Mouse (Mus musculus) neural tube, embryonic 12.5 days (tissue): ENCODE results near the gene Arhgef12. TPM values are rescaled to one million over a fixed set of nuclear protein-coding genes. Genes with fewer than 3 reads are reported as not detected.

ENCODE experiments used
- ATAC-seq: fragments of 200-750 bp; cut with Nextera tagmentation; 2 replicates; pipeline ENCODE4 v1.8.0; 2017; ENCODE audit warnings: low read depth, mild to moderate bottlenecking, moderate TSS enrichment, moderate library complexity; ENCODE audit not compliant: low FRiP score
- H3K27ac ChIP-seq: fragments of 300-500 bp; sonication (generic); 2 replicates; pipeline ENCODE4 v1.5.1; 2016
- H3K27me3 ChIP-seq: fragments of 300-500 bp; sonication (generic); replicated peaks from 2 replicates; pipeline ENCODE4 v1.6.1; 2016; ENCODE audit warnings: mild to moderate bottlenecking
- H3K36me3 ChIP-seq: fragments of 300-500 bp; sonication (generic); 2 replicates; pipeline ENCODE4 v1.6.1; 2016; ENCODE audit warnings: mild to moderate bottlenecking
- H3K4me1 ChIP-seq: fragments of 300-500 bp; sonication (generic); 2 replicates; pipeline ENCODE4 v1.6.1; 2016
- H3K4me2 ChIP-seq: fragments of 300-500 bp; sonication (generic); replicated peaks from 2 replicates; pipeline ENCODE4 v1.6.1; 2016; ENCODE audit warnings: mild to moderate bottlenecking
- H3K4me3 ChIP-seq: fragments of 300-500 bp; sonication (generic); 2 replicates; pipeline ENCODE4 v1.5.1; 2016
- H3K9ac ChIP-seq: fragments of 300-500 bp; sonication (generic); 2 replicates; pipeline ENCODE4 v1.6.1; 2016; ENCODE audit warnings: mild to moderate bottlenecking
- H3K9me3 ChIP-seq: fragments of 300-500 bp; sonication (generic); 2 replicates; pipeline ENCODE4 v1.6.1; 2016; ENCODE audit warnings: mild to moderate bottlenecking
- WGBS: fragments of 180-500 bp; shearing (Covaris S2); methylation state at CpG from one replicate; pipeline ENCODE4 v1.1.7; 2016; 5-methylcytosine and 5-hydroxymethylcytosine counted together
- polyA plus RNA-seq: library from polyadenylated mRNA; unstranded; fragments of >200 nt; fragmentation: Nextera tagmentation; extraction: Ambion mirVana; gene quantifications from 2 replicates; pipeline ENCODE4 v1.2.1, GENCODE M21; 2016

Gene Arhgef12
- polyA plus RNA-seq, 1 experiment from 2014 or later: 17.1 TPM

- Histone ChIP-seq H3K9me3 (no peaks in the 10 kb centered on the region), H3K4me1 (no peaks in the 10 kb centered on the region), H3K27me3 (no peaks in the 10 kb centered on the region), H3K4me3 (no peak overlapping the region), H3K27ac (no peak overlapping the region), H3K4me2 (no peak overlapping the region), H3K9ac (no peak overlapping the region), H3K36me3 (no peaks in the 10 kb centered on the region)
- 89% methylated on average over 4 of the region's 4 CpGs for WGBS
- no peak for ATAC-seq
Observed at GRCm38 (mm10) chr9:43094828-43095227, 12.2 kb downstream of the Arhgef12 start.

DNA sequence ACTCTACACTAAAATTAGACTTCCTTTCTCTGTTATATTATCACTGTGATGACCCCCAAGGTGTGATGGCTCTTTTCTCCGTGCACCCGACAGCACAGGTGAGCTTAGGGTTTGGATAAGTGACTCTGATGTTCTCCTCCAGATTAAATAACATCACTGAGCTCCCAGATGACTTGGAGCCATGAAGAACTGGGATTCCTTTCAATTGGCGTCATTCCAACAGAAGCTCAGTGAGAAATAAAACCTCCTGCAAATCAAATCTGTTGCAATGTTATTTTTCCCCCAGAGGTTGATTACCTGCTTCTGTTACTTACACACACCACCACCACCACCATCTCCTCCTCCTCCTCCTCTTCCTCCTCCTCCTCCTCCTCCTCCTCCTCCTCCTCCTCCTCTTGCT, 13.2 kb downstream of the Arhgef12 start:
- Histone ChIP-seq H3K9ac (no peak overlapping the region), H3K4me3 (no peak overlapping the region), H3K27me3 (no peaks in the 10 kb centered on the region), H3K4me1 (no peaks in the 10 kb centered on the region), H3K36me3 (no peaks in the 10 kb centered on the region), H3K27ac (no peak overlapping the region; the same call in 1 of the 2 replicates), H3K4me2 (no peak overlapping the region), H3K9me3 (no peaks in the 10 kb centered on the region)
- no peak for ATAC-seq
- WGBS: 81% methylated on average over 3 of the region's 3 CpGs

DNA sequence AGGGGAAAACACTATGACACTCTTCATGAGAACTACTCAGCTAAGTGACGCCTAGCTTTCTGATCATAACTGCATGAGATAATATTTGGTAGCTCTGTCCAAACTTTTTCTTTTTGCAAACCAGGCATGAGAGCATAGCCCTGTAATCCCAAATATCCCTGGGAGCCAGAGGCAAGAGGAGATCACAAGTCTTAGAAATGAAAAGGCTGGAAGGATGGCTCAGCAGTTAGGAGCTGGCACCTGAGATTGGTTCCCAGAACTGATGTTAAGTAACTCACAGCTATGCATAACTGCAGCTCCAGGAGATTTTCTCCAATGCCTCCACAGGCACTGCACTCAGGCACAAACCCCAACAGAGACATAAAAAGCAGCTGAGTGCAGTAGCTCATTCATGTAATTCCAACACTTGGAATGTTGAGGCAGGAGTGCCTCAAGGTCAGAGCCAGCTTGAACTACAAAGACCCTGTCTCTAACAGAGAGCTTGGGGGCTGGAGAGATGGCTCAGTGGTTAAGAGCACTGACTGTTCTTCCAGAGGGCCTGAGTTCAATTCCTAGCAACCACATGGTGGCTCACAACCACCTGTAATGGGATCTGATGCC, 21.3 kb downstream of the Arhgef12 start:
- H3K4me2 ChIP-seq: no peak overlapping the region
- H3K4me1 ChIP-seq: no peaks in the 10 kb centered on the region
- 96% methylated on average over 1 of the region's 1 CpGs for WGBS
- H3K36me3 ChIP-seq: no peaks in the 10 kb centered on the region
- H3K9me3 ChIP-seq: no peaks in the 10 kb centered on the region
- no peak overlapping the region for H3K27ac ChIP-seq
- no peak overlapping the region for H3K4me3 ChIP-seq
- no peak for ATAC-seq
- no peaks in the 10 kb centered on the region for H3K27me3 ChIP-seq
- no peak overlapping the region for H3K9ac ChIP-seq

- no peaks in the 10 kb centered on the region for H3K27me3 ChIP-seq
- ATAC-seq: no peak
- H3K4me3 ChIP-seq: no peak overlapping the region
- H3K36me3 ChIP-seq: no peaks in the 10 kb centered on the region
- no peaks in the 10 kb centered on the region for H3K4me1 ChIP-seq
- H3K27ac ChIP-seq: no peak overlapping the region
- H3K9ac ChIP-seq: no peak overlapping the region
- 82% methylated on average over 7 of the region's 7 CpGs for WGBS
- H3K9me3 ChIP-seq: no peaks in the 10 kb centered on the region
- H3K4me2 ChIP-seq: no peak overlapping the region
Observed at GRCm38 (mm10) chr9:43084496-43085362, 22.3 kb downstream of the Arhgef12 start.

GRCm38 (mm10) chr9:43083441-43084055, 23.5 kb downstream of the Arhgef12 start:
- 27% methylated on average over 7 of the region's 7 CpGs for WGBS
- Histone ChIP-seq H3K4me1 (no peaks in the 10 kb centered on the region), H3K27ac (no peak overlapping the region), H3K36me3 (no peaks in the 10 kb centered on the region), H3K9ac (no peak overlapping the region), H3K4me2 (no peak overlapping the region), H3K9me3 (no peaks in the 10 kb centered on the region), H3K27me3 (no peaks in the 10 kb centered on the region), H3K4me3 (no peak overlapping the region)
- no peak for ATAC-seq

DNA sequence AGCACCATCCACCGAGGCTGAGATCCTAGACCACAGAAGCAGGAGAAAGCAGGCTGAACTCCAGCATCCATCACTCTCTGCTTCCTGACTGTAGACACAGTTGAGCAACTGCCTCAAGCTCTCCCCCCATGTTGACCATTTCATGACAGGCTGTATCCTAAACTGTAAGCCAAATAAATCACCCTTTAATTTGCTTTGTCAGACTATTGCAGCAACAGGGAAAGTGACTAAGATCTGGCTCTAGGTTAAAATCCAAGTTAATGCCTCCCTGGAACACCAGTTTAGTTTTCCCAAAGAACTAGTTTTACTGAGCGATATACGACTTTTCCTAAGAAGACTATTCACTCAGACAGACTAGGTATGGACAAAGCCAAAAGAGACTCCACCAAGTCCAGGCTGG, 28.3 kb downstream of the Arhgef12 start:
- H3K9me3 ChIP-seq: no peaks in the 10 kb centered on the region
- no peak overlapping the region for H3K27ac ChIP-seq
- H3K27me3 ChIP-seq: no peaks in the 10 kb centered on the region
- H3K4me3 ChIP-seq: no peak overlapping the region
- 91% methylated on average over 3 of the region's 3 CpGs for WGBS
- no peaks in the 10 kb centered on the region for H3K36me3 ChIP-seq
- ATAC-seq: no peak
- H3K4me1 ChIP-seq: no peaks in the 10 kb centered on the region
- no peak overlapping the region for H3K4me2 ChIP-seq
- H3K9ac ChIP-seq: no peak overlapping the region

DNA sequence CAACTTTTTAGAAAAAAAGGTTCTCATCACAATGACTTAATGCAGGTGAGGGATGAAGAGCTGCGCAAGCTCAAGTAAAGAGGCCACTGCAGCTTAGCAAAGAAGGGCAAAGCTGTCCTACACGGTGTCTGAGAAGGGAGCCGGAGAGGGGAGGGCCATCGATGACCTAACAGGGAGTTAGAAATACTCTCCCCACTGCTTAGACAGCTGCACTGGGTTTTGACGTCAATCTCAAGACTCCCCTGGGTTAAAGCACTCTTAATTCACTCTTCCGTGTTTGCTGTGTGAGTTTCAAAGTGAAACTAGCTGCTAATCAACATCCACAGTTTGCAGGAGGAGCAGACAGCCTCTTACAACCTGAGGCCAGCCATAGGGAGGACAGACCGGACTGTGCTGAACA, 30.9 kb downstream of the Arhgef12 start:
- no peak for ATAC-seq
- Histone ChIP-seq H3K36me3 (no peaks in the 10 kb centered on the region), H3K4me2 (no peak overlapping the region), H3K27ac (no peak overlapping the region), H3K27me3 (no peaks in the 10 kb centered on the region), H3K4me3 (no peak overlapping the region), H3K9ac (no peak overlapping the region), H3K4me1 (peaks cover 4% of the 10 kb centered on the region; the same call in 1 of the 2 replicates), H3K9me3 (no peaks in the 10 kb centered on the region)
- WGBS: 80% methylated on average over 7 of the region's 7 CpGs

GRCm38 (mm10) chr9:43074611-43075010, 32.4 kb downstream of the Arhgef12 start:
- Histone ChIP-seq H3K36me3 (no peaks in the 10 kb centered on the region), H3K4me1 (peaks cover 4% of the 10 kb centered on the region; the same call in 1 of the 2 replicates), H3K4me2 (no peak overlapping the region), H3K27ac (no peak overlapping the region), H3K9me3 (no peaks in the 10 kb centered on the region), H3K9ac (no peak overlapping the region), H3K4me3 (no peak overlapping the region), H3K27me3 (no peaks in the 10 kb centered on the region)
- ATAC-seq: no peak
- 91% methylated on average over 1 of the region's 1 CpGs for WGBS

DNA sequence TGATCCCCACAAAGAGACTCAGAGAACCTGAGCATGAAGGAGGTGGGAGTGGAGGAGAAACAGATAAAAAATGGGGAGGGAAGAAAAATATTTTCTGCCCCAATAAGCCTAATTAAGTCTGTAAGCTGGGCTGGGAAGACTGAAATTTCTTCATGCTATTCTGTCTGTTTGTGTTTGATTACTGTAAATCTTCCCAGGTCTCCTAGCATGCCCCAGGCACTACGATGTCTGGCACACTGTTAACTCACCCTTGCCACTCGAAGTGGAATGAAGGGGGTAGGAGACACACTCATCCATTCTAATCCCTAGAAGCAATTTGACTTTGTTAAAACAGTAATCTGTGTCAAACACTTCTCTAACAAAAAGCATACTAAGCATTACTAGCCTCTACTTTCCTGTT, 35.3 kb downstream of the Arhgef12 start:
- H3K9ac ChIP-seq: no peak overlapping the region
- H3K4me1 ChIP-seq: peaks cover 4% of the 10 kb centered on the region
- no peaks in the 10 kb centered on the region for H3K36me3 ChIP-seq
- no peaks in the 10 kb centered on the region for H3K27me3 ChIP-seq
- no peak for ATAC-seq
- WGBS: 27% methylated on average over 2 of the region's 2 CpGs
- no peak overlapping the region for H3K4me3 ChIP-seq
- H3K4me2 ChIP-seq: 0 out of 2 replicates have a peak overlapping the region, but pooled peaks have one; percentile 41
- no peak overlapping the region for H3K27ac ChIP-seq
- no peaks in the 10 kb centered on the region for H3K9me3 ChIP-seq

DNA sequence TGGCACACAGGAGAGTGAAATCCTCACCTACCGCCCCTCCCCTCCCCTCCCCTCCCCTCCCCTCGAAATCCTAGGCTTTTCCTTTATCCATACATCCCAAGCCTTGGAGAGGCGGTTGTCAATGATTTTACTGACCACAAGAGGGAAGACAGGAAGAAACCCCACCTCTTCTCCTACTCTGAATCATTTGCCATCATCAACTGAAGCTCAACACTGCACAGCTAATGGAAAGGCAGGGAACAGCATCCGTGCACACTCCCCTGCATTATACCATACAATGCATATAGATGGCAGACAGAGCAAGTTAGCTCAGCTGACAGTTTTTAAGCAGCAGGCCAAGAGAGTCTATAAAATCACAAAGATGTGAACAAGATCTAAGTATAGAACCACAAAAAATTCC, 35.9 kb downstream of the Arhgef12 start:
- ATAC-seq: peak; percentile 83
- H3K27me3 ChIP-seq: no peaks in the 10 kb centered on the region
- 20% methylated on average over 4 of the region's 4 CpGs for WGBS
- H3K36me3 ChIP-seq: no peaks in the 10 kb centered on the region
- no peaks in the 10 kb centered on the region for H3K9me3 ChIP-seq
- H3K4me1 ChIP-seq: peaks cover 8% of the 10 kb centered on the region
- peak overlapping the region; percentile 45; the same call in 1 of the 2 replicates for H3K9ac ChIP-seq
- peak overlapping the region; percentile 18 for H3K4me3 ChIP-seq
- no peak overlapping the region for H3K27ac ChIP-seq
- H3K4me2 ChIP-seq: peak overlapping the region; percentile 41; the same call in 1 of the 2 replicates

DNA sequence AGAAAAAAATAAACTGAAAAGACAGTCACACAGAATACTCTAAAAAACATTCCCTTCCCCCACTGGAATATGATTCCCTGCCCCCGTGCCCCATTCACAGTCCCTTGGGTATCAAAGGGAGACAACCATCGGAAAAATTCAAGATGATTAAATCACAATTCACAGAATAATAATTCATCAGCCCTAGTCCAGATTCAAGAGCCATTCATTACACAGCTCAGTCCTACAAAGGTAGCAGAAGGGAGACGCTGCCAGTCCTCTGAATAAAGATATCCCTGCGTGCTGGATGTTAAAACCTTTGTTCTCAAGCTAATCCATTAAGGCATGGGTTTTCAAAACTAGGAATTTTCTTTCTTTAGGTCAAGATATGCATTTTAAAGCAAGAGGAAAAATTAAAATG, 36.5 kb downstream of the Arhgef12 start:
- Histone ChIP-seq H3K9me3 (no peaks in the 10 kb centered on the region), H3K4me3 (peak overlapping the region; percentile 27), H3K9ac (peak overlapping the region; percentile 45), H3K27ac (0 out of 2 replicates have a peak overlapping the region, but pooled peaks have one; percentile 42), H3K27me3 (no peaks in the 10 kb centered on the region), H3K4me1 (peaks cover 8% of the 10 kb centered on the region), H3K36me3 (no peaks in the 10 kb centered on the region), H3K4me2 (peak overlapping the region; percentile 41)
- peak; percentile 29; the same call in 1 of the 2 replicates for ATAC-seq
- 44% methylated on average over 4 of the region's 4 CpGs for WGBS

GRCm38 (mm10) chr9:43070153-43070552, 36.9 kb downstream of the Arhgef12 start:
- Histone ChIP-seq H3K9me3 (no peaks in the 10 kb centered on the region), H3K9ac (peak overlapping the region; percentile 45; the same call in 1 of the 2 replicates), H3K4me1 (peaks cover 8% of the 10 kb centered on the region), H3K27me3 (no peaks in the 10 kb centered on the region), H3K4me3 (peak overlapping the region; percentile 27), H3K27ac (peak overlapping the region; percentile 42; the same call in 1 of the 2 replicates), H3K36me3 (no peaks in the 10 kb centered on the region), H3K4me2 (peak overlapping the region; percentile 41)
- WGBS: 50% methylated on average over 2 of the region's 2 CpGs
- no peak for ATAC-seq
